12 mouse cellular contexts compared by ENCODE assay signal in genomic region chr2:77639993-77640392, GRCm38 (mm10).
"Had no signal": no experiment of that assay in that cellular context is flagged by ENCODE, and none has a peak within 500 bp of the region (broad histone marks: within the 10 kb centered on the region; RNA-seq: fewer than 3 reads in every experiment).

No protein-coding gene starts in this region.

- H3K27me3 ChIP-seq: limb, embryonic 13.5 days; midbrain, embryonic 13.5 days; stomach, embryonic 15.5 days had no signal

- H3K9ac ChIP-seq: limb, embryonic 13.5 days; midbrain, embryonic 13.5 days; stomach, embryonic 15.5 days had no signal

- H3K4me1 ChIP-seq: limb, embryonic 13.5 days; midbrain, embryonic 13.5 days; stomach, embryonic 15.5 days had no signal

- H3K9me3 ChIP-seq: limb, embryonic 13.5 days; midbrain, embryonic 13.5 days; stomach, embryonic 15.5 days had no signal

- ATAC-seq: intestine, embryonic 16.5 days; midbrain, embryonic 13.5 days had no signal

- H3K4me2 ChIP-seq: limb, embryonic 13.5 days; midbrain, embryonic 13.5 days; stomach, embryonic 15.5 days had no signal

- H3K27ac ChIP-seq: kidney, postnatal 0 days; limb, embryonic 13.5 days; midbrain, embryonic 13.5 days; stomach, embryonic 15.5 days had no signal

- H3K36me3 ChIP-seq: limb, embryonic 13.5 days; midbrain, embryonic 13.5 days; stomach, embryonic 15.5 days had no signal

- H3K4me3 ChIP-seq: limb, embryonic 13.5 days; midbrain, embryonic 13.5 days; stomach, embryonic 15.5 days had no signal

- DNase-seq: kidney, adult 2 months; kidney, postnatal 36 days; left cerebral cortex, postnatal 4 days; lung, adult 18-20 months; right cerebral cortex, postnatal 14 days; thymus, adult 2 months; thymus, postnatal 36 days had no signal
